Mouse (Mus musculus) myocyte (in vitro differentiated cells): Measurements from ENCODE around the gene Pfkp. TPM values are rescaled to one million over a fixed set of nuclear protein-coding genes. Genes with fewer than 3 reads are reported as not detected.

ENCODE experiments used
- H3K27me3 ChIP-seq: one replicate; pipeline ENCODE4 v1.6.1; 2011; ENCODE audit not compliant: control insufficient read depth, insufficient read depth, insufficient read length
- H3K36me3 ChIP-seq: one replicate; pipeline ENCODE4 v1.6.1; 2011; ENCODE audit not compliant: control insufficient read depth, insufficient read depth
- H3K4me2 ChIP-seq: one replicate; pipeline ENCODE4 v1.6.1; 2011; ENCODE audit warnings: low read depth, control low read depth
- H3K4me3 ChIP-seq: one replicate; pipeline ENCODE4 v1.5.1; 2011; ENCODE audit warnings: mild to moderate bottlenecking, control low read depth, moderate library complexity
- H3K79me2 ChIP-seq: one replicate; pipeline ENCODE4 v1.6.1; 2011; ENCODE audit not compliant: control insufficient read depth, insufficient read depth
- H3ac ChIP-seq: one replicate; pipeline ENCODE4 v1.6.1; 2011; ENCODE audit not compliant: control insufficient read depth, insufficient read length
- CEBPB ChIP-seq: IDR thresholded peaks from 2 replicates; pipeline ENCODE4 v1.6.1; 2011; ENCODE audit warnings: mild to moderate bottlenecking, moderate library complexity; ENCODE audit not compliant: poor library complexity, insufficient read depth, severe bottlenecking
- E2F4 ChIP-seq: IDR thresholded peaks from one replicate; pipeline ENCODE4 v1.6.1; 2011; ENCODE audit warnings: mild to moderate bottlenecking, control low read depth, moderate library complexity; ENCODE audit not compliant: insufficient read depth
- MAX ChIP-seq: IDR thresholded peaks from one replicate; pipeline ENCODE4 v1.6.1; 2011; ENCODE audit warnings: low read depth, mild to moderate bottlenecking, control low read depth
- MYOD1 ChIP-seq, 3 experiments: IDR thresholded peaks; one replicate each; pipeline ENCODE4 v1.6.1; 2011; ENCODE audit warnings: control low read depth in 2 of 3, low read depth in 2 of 3, mild to moderate bottlenecking in 2 of 3, moderate library complexity in 1 of 3; ENCODE audit not compliant: insufficient read length in 2 of 3, control insufficient read depth in 1 of 3
- MYOG ChIP-seq, 3 experiments: IDR thresholded peaks; one replicate each; pipeline ENCODE4 v1.6.1; 2011; ENCODE audit warnings: control low read depth in 2 of 3, low read depth in 2 of 3, mild to moderate bottlenecking in 2 of 3; ENCODE audit not compliant: insufficient read length in 2 of 3, control insufficient read depth in 1 of 3, insufficient read depth in 1 of 3
- POLR2A ChIP-seq: IDR thresholded peaks from one replicate; pipeline ENCODE4 v1.6.1; 2011; ENCODE audit warnings: low read depth, mild to moderate bottlenecking, control low read depth, moderate library complexity; ENCODE audit not compliant: insufficient read length
- POLR2AphosphoS2 ChIP-seq: IDR thresholded peaks from one replicate; pipeline ENCODE4 v1.6.1; 2011; ENCODE audit warnings: low read depth, control low read depth; ENCODE audit not compliant: insufficient read length
- REST ChIP-seq: IDR thresholded peaks from one replicate; pipeline ENCODE4 v1.6.1; 2011; ENCODE audit warnings: mild to moderate bottlenecking, control low read depth, moderate library complexity; ENCODE audit not compliant: insufficient read depth, insufficient read length
- SRF ChIP-seq: IDR thresholded peaks from one replicate; pipeline ENCODE4 v1.6.1; 2011; ENCODE audit warnings: low read depth; ENCODE audit not compliant: control insufficient read depth, insufficient read length
- TCF12 ChIP-seq: IDR thresholded peaks from one replicate; pipeline ENCODE4 v1.6.1; 2011; ENCODE audit warnings: mild to moderate bottlenecking, control low read depth; ENCODE audit not compliant: poor library complexity, insufficient read depth, severe bottlenecking
- TCF3 ChIP-seq: IDR thresholded peaks from one replicate; pipeline ENCODE4 v1.6.1; 2011; ENCODE audit warnings: low read depth, control low read depth; ENCODE audit not compliant: insufficient read length
- USF1 ChIP-seq: IDR thresholded peaks from one replicate; pipeline ENCODE4 v1.6.1; 2011; ENCODE audit warnings: low read depth, mild to moderate bottlenecking, control low read depth, moderate library complexity
- polyA plus RNA-seq: library from polyadenylated mRNA; unstranded; fragments of >200 nt; fragmentation: generic; extraction: Trizol; gene quantifications from one replicate; pipeline ENCODE4 v1.2.1, GENCODE M21; 2012; ENCODE audit warnings: missing spikeins

The Pfkp gene
- polyA plus RNA-seq, 1 experiment: 74.9 TPM

DNA sequence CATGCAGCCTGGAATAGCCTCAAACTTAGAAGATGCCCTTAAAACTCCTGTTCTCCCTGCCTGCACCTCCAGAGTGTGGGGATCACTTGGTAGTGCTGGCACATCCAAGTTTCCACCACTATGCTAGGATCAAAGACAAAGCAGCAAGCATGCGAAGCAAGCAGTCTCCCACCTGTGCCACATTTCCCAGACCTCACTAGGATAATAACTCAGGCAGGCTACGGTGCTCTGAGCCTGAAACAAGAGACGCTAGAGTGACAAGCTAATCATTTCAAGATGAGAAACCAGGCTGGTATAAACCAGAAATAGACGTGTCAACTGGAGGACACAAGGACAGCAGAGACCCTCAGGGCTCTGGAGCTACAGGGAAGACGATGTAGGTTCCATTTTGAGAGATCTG, 18.6 kb downstream of the Pfkp start:
- Histone ChIP-seq H3K27me3 (no peaks in the 10 kb centered on the region), H3K36me3 (no peaks in the 10 kb centered on the region), H3K4me3 (no peak overlapping the region), H3K79me2 (peaks cover 9% of the 10 kb centered on the region), H3K4me2 (no peak overlapping the region), H3ac (no peak overlapping the region)
- no peak for TF ChIP-seq TCF3
- no peak for TF ChIP-seq REST
- no peak for TF ChIP-seq POLR2AphosphoS2
- no peak for TF ChIP-seq SRF
- no peak for TF ChIP-seq MYOD1 (IDR thresholded peaks at IDR 0.05; ENCODE audit: control insufficient read depth in 1 of 3, insufficient read length in 2 of 3, low read depth in 2 of 3)
- no peak for TF ChIP-seq MYOG (IDR thresholded peaks at IDR 0.05; ENCODE audit: control insufficient read depth in 1 of 3, insufficient read depth in 1 of 3, insufficient read length in 2 of 3, low read depth in 2 of 3)
- TF ChIP-seq USF1: no peak
- TF ChIP-seq E2F4: no peak
- no peak for TF ChIP-seq TCF12
- TF ChIP-seq CEBPB: no peak
- no peak for TF ChIP-seq POLR2A
- TF ChIP-seq MAX: no peak

GRCm38 (mm10) chr13:6628998-6629764, 19.4 kb downstream of the Pfkp start:
- Histone ChIP-seq H3K4me3 (no peak overlapping the region), H3K4me2 (no peak overlapping the region), H3K27me3 (no peaks in the 10 kb centered on the region), H3ac (no peak overlapping the region), H3K79me2 (peaks cover 9% of the 10 kb centered on the region), H3K36me3 (no peaks in the 10 kb centered on the region)
- TF ChIP-seq MAX: no peak
- TF ChIP-seq REST: no peak
- no peak for TF ChIP-seq SRF
- TF ChIP-seq TCF12: no peak
- no peak for TF ChIP-seq MYOG (IDR thresholded peaks at IDR 0.05; ENCODE audit: control insufficient read depth in 1 of 3, insufficient read depth in 1 of 3, insufficient read length in 2 of 3, low read depth in 2 of 3)
- TF ChIP-seq CEBPB: no peak
- no peak for TF ChIP-seq MYOD1 (IDR thresholded peaks at IDR 0.05; ENCODE audit: control insufficient read depth in 1 of 3, insufficient read length in 2 of 3, low read depth in 2 of 3)
- no peak for TF ChIP-seq POLR2AphosphoS2
- TF ChIP-seq POLR2A: no peak
- TF ChIP-seq TCF3: no peak
- no peak for TF ChIP-seq USF1
- no peak for TF ChIP-seq E2F4

- no peaks in the 10 kb centered on the region for H3K27me3 ChIP-seq
- H3ac ChIP-seq: no peak overlapping the region
- no peak for TF ChIP-seq USF1
- no peak for TF ChIP-seq MYOG (IDR thresholded peaks at IDR 0.05; ENCODE audit: control insufficient read depth in 1 of 3, insufficient read depth in 1 of 3, insufficient read length in 2 of 3, low read depth in 2 of 3)
- TF ChIP-seq POLR2AphosphoS2: no peak
- TF ChIP-seq E2F4: no peak
- TF ChIP-seq REST: no peak
- no peak for TF ChIP-seq MYOD1 (IDR thresholded peaks at IDR 0.05; ENCODE audit: control insufficient read depth in 1 of 3, insufficient read length in 2 of 3, low read depth in 2 of 3)
- no peak for TF ChIP-seq POLR2A
- no peak for TF ChIP-seq TCF12
- no peaks in the 10 kb centered on the region for H3K36me3 ChIP-seq
- H3K4me2 ChIP-seq: no peak overlapping the region
- H3K79me2 ChIP-seq: peaks cover 9% of the 10 kb centered on the region
- H3K4me3 ChIP-seq: no peak overlapping the region
Observed at GRCm38 (mm10) chr13:6628261-6628660, 20.3 kb downstream of the Pfkp start.

GRCm38 (mm10) chr13:6627352-6627751, 21.2 kb downstream of the Pfkp start:
- TF ChIP-seq MYOG (IDR thresholded peaks at IDR 0.05; ENCODE audit: control insufficient read depth in 1 of 3, insufficient read depth in 1 of 3, insufficient read length in 2 of 3, low read depth in 2 of 3) (no peak), SRF (no peak), MYOD1 (IDR thresholded peaks at IDR 0.05; ENCODE audit: control insufficient read depth in 1 of 3, insufficient read length in 2 of 3, low read depth in 2 of 3) (no peak), POLR2AphosphoS2 (no peak), REST (no peak), USF1 (no peak), TCF3 (no peak), TCF12 (no peak), MAX (no peak), CEBPB (no peak), E2F4 (no peak), POLR2A (no peak)
- H3K36me3 ChIP-seq: no peaks in the 10 kb centered on the region
- no peaks in the 10 kb centered on the region for H3K27me3 ChIP-seq
- peaks cover 9% of the 10 kb centered on the region for H3K79me2 ChIP-seq
- no peak overlapping the region for H3K4me3 ChIP-seq
- H3K4me2 ChIP-seq: no peak overlapping the region
- H3ac ChIP-seq: no peak overlapping the region
